Mouse (Mus musculus) liver, embryonic 15.5 days (tissue): ENCODE results near the gene Gatd1. TPM values are rescaled to one million over a fixed set of nuclear protein-coding genes. Genes with fewer than 3 reads are reported as not detected.

Experiments
- ATAC-seq: fragments of 200-750 bp; cut with Nextera tagmentation; 2 replicates; pipeline ENCODE4 v1.8.0; 2017; ENCODE audit warnings: moderate number of reproducible peaks, mild to moderate bottlenecking, moderate library complexity; ENCODE audit not compliant: insufficient read depth
- H3K27ac ChIP-seq: fragments of 300-500 bp; sonication (generic); replicated peaks from 2 replicates; pipeline ENCODE4 v1.5.1; 2015; ENCODE audit warnings: mild to moderate bottlenecking, inconsistent platforms
- H3K27me3 ChIP-seq: fragments of 300-500 bp; sonication (generic); 2 replicates; pipeline ENCODE4 v1.6.1; 2015; ENCODE audit warnings: mild to moderate bottlenecking, inconsistent platforms
- H3K36me3 ChIP-seq: fragments of 300-500 bp; sonication (generic); replicated peaks from 2 replicates; pipeline ENCODE4 v1.6.1; 2015; ENCODE audit warnings: moderate library complexity, mild to moderate bottlenecking, inconsistent platforms
- H3K4me1 ChIP-seq: fragments of 300-500 bp; sonication (generic); replicated peaks from 2 replicates; pipeline ENCODE4 v1.6.1; 2015; ENCODE audit warnings: inconsistent platforms
- H3K4me2 ChIP-seq: fragments of 300-500 bp; sonication (generic); 2 replicates; pipeline ENCODE4 v1.6.1; 2015; ENCODE audit warnings: moderate library complexity, mild to moderate bottlenecking, inconsistent platforms
- H3K4me3 ChIP-seq: fragments of 300-500 bp; sonication (generic); replicated peaks from 2 replicates; pipeline ENCODE4 v1.5.1; 2015; ENCODE audit warnings: mild to moderate bottlenecking, inconsistent platforms
- H3K9ac ChIP-seq: fragments of 300-500 bp; sonication (generic); 2 replicates; pipeline ENCODE4 v1.6.1; 2015; ENCODE audit warnings: moderate library complexity, mild to moderate bottlenecking, inconsistent platforms
- H3K9me3 ChIP-seq: fragments of 300-500 bp; sonication (generic); replicated peaks from 2 replicates; pipeline ENCODE4 v1.6.1; 2016; ENCODE audit warnings: inconsistent platforms
- WGBS: fragments of 180-500 bp; shearing (Covaris S2); methylation state at CpG from one replicate; pipeline ENCODE4 v1.1.7; 2015; ENCODE audit warnings: mixed read lengths; ENCODE audit not compliant: insufficient replicate concordance; 5-methylcytosine and 5-hydroxymethylcytosine counted together
- polyA plus RNA-seq: library from polyadenylated mRNA; unstranded; fragments of >200 nt; fragmentation: Nextera tagmentation; extraction: Ambion mirVana; gene quantifications from 2 replicates; pipeline ENCODE4 v1.2.1, GENCODE M21; 2015

The Gatd1 gene
- polyA plus RNA-seq, 1 experiment from 2014 or later = 15.7 TPM

GRCm38 (mm10) chr7:141363106-141363751, 50.7 kb downstream of the Gatd1 start:
- peak; percentile 59 for ATAC-seq
- Histone ChIP-seq H3K27ac (peak overlapping the region; percentile 93), H3K4me3 (no peak overlapping the region), H3K36me3 (no peaks in the 10 kb centered on the region), H3K4me1 (peaks cover 39% of the 10 kb centered on the region), H3K9me3 (no peaks in the 10 kb centered on the region), H3K9ac (peak overlapping the region; percentile 31; the same call in 1 of the 2 replicates), H3K27me3 (peaks cover 23% of the 10 kb centered on the region), H3K4me2 (peak overlapping the region; percentile 62; the same call in 1 of the 2 replicates)
- 53% methylated on average over 4 of the region's 4 CpGs for WGBS

GRCm38 (mm10) chr7:141361510-141361909, 52.4 kb downstream of the Gatd1 start:
- Histone ChIP-seq H3K9ac (no peak overlapping the region), H3K4me1 (peaks cover 39% of the 10 kb centered on the region), H3K4me3 (no peak overlapping the region), H3K9me3 (no peaks in the 10 kb centered on the region), H3K4me2 (no peak overlapping the region), H3K36me3 (no peaks in the 10 kb centered on the region), H3K27me3 (peaks cover 36% of the 10 kb centered on the region), H3K27ac (no peak overlapping the region)
- 32% methylated on average over 24 of the region's 24 CpGs for WGBS
- no peak for ATAC-seq

Other genes starting within 250 kb of the Gatd1 start
- 64.3 and 76.1 TPM in 2 replicates for gene Rnh1, start 241.3 kb downstream of the Gatd1 start, polyA plus RNA-seq
- 83.0 and 98.2 TPM in 2 replicates for gene Hras, start 220.1 kb downstream of the Gatd1 start, polyA plus RNA-seq
- 11.0 and 12.1 TPM in 2 replicates for gene Lrrc56, start 220.0 kb downstream of the Gatd1 start, polyA plus RNA-seq
- 0.60 and 0.91 TPM in 2 replicates for gene Lmntd2, start 200.1 kb downstream of the Gatd1 start, polyA plus RNA-seq
- 27.3 and 33.4 TPM in 2 replicates for gene Rassf7, start 198.3 kb downstream of the Gatd1 start, polyA plus RNA-seq
- gene Phrf1, start 185.4 kb downstream of the Gatd1 start, polyA plus RNA-seq = 26.7 and 32.6 TPM in 2 replicates
- gene Irf7, start 147.7 kb downstream of the Gatd1 start, polyA plus RNA-seq = 10.7 and 12.8 TPM in 2 replicates
- 0.46 and 0.47 TPM in 2 replicates for gene Cdhr5, start 137.3 kb downstream of the Gatd1 start, polyA plus RNA-seq
- 0.35 and 0.47 TPM in 2 replicates for gene Sct, start 135.0 kb downstream of the Gatd1 start, polyA plus RNA-seq
- gene Drd4, start 122.1 kb downstream of the Gatd1 start, polyA plus RNA-seq = not detected in 2 replicates
- gene Deaf1, start 86.4 kb downstream of the Gatd1 start, polyA plus RNA-seq = 13.4 and 16.9 TPM in 2 replicates
- 14.8 and 15.8 TPM in 2 replicates for gene Tmem80, start 86.4 kb downstream of the Gatd1 start, polyA plus RNA-seq
- 16.6 and 24.3 TPM in 2 replicates for gene Eps8l2, start 75.3 kb downstream of the Gatd1 start, polyA plus RNA-seq
- 409 and 415 TPM in 2 replicates for gene Taldo1, start 21.9 kb downstream of the Gatd1 start, polyA plus RNA-seq
- gene Cend1, start 15.4 kb upstream of the Gatd1 start, polyA plus RNA-seq = not detected in 2 replicates
- 18.7 and 20.5 TPM in 2 replicates for gene Slc25a22, start 23.8 kb upstream of the Gatd1 start, polyA plus RNA-seq
- 10.3 and 10.7 TPM in 2 replicates for gene Pidd1, start 29.9 kb upstream of the Gatd1 start, polyA plus RNA-seq
- 591 and 741 TPM in 2 replicates for gene Rplp2, start 33.2 kb upstream of the Gatd1 start, polyA plus RNA-seq
- 13.9 and 15.3 TPM in 2 replicates for gene Pnpla2, start 41.1 kb upstream of the Gatd1 start, polyA plus RNA-seq
- 3.9 and 5.2 TPM in 2 replicates for gene Cracr2b, start 47.0 kb upstream of the Gatd1 start, polyA plus RNA-seq
- gene Cd151, start 53.3 kb upstream of the Gatd1 start, polyA plus RNA-seq = 5.0 and 6.3 TPM in 2 replicates
- 41.7 and 43.9 TPM in 2 replicates for gene Polr2l, start 61.0 kb upstream of the Gatd1 start, polyA plus RNA-seq
- gene Tspan4, start 61.1 kb upstream of the Gatd1 start, polyA plus RNA-seq = 47.7 and 55.0 TPM in 2 replicates
- 25.2 and 27.9 TPM in 2 replicates for gene Chid1, start 125.7 kb upstream of the Gatd1 start, polyA plus RNA-seq
- 67.6 and 73.8 TPM in 2 replicates for gene Ap2a2, start 148.0 kb upstream of the Gatd1 start, polyA plus RNA-seq
- 3.1 and 3.3 TPM in 2 replicates for gene Muc6, start 241.2 kb upstream of the Gatd1 start, polyA plus RNA-seq